Mouse (Mus musculus): ENCODE data around the gene Hs3st6.
A peak's percentile ranks its signal among the peaks of the same experiment; 100 is the strongest.

The Hs3st6 gene

GRCm38 (mm10) chr17:24728184-24728583, 24.6 kb upstream of the Hs3st6 start:
- no peak for DNase-seq (ENCODE audit: low spot score in 2 of 2)

DNA sequence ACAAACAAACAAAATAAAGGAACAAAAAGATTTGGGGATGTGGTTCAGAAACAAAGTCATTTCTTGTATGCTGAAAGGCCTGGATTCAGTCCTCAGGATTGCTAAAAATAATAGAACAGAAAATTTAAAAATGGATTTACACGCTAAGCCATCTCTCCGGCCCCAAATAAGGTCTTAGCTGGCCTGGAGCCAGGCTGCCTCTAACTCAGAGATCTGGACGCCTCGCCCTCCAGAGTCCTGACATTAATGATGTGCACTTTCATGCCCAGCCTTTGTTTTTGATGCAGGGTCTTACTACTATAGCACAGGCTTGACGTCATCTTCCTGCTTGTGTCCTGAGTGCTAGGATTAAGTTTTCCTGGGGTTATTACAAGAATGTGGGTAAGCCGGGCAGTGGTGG, 23.7 kb upstream of the Hs3st6 start:
- no peak for DNase-seq (ENCODE audit: low spot score in 2 of 2)

- no peak for DNase-seq (ENCODE audit: low spot score in 2 of 2)
These were observed 22.0 kb upstream of the Hs3st6 start for GRCm38 (mm10) chr17:24730787-24731186.

DNA sequence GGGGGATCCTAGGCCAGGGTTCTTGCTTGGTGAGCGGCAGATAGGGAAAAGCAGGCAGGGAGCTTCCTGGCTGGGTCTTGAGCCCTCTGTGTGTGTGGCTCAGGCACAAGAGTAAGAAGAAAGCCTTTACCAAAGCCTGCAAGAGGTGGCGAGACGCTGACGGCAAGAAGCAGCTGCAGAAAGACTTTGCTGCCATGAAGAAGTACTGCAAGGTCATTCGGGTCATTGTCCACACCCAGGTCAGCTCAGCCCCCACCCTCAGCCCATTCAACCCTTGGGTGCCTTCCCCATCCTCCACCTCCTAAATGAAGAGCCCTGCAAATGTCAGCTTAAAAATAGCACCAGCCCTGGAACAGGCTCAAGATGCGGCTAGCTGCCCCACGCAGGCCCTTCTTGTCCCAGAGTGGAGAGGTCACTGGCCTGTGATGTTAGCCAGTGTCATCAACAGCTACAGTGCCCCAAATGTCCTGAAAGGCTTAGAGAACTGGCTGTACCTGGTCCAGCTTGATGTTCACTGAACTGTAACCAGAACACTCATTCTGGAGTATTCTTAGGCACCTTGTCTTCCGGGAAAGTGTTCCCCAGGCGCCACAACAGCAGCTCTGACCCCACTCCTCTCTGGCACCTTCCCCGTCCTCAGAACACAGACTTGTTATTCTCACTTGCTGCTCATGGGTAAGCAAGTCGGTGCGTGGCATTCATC, 20.4 kb upstream of the Hs3st6 start:
- DNase-seq (ENCODE audit: low spot score in 2 of 2) = no peak

- DNase-seq (ENCODE audit: low spot score in 2 of 2) = no peak
These were observed 19.2 kb upstream of the Hs3st6 start for GRCm38 (mm10) chr17:24733434-24734050.

DNA sequence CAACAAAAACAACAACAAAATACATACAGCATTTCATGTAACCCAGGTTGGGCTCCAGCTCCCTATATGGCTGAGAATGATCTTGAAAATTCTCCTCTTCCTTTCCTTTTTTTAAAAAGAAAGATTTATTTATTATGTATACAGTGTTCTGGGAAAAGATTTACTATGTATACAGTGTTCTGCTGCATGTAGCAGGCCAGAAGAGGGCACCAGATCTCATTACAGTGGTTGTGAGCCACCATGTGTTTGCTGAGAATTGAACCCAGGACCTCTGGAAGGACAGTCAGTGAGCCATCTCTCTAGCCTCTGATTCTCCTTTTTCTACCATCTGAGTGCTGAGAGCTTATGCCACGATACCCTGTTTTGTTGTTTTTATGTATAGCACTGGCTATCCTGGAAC, 18.3 kb upstream of the Hs3st6 start:
- DNase-seq (ENCODE audit: low spot score in 2 of 2) = no peak

- no peak for DNase-seq (ENCODE audit: low spot score in 2 of 2)
These were observed 17.3 kb upstream of the Hs3st6 start for GRCm38 (mm10) chr17:24735446-24735845.

DNA sequence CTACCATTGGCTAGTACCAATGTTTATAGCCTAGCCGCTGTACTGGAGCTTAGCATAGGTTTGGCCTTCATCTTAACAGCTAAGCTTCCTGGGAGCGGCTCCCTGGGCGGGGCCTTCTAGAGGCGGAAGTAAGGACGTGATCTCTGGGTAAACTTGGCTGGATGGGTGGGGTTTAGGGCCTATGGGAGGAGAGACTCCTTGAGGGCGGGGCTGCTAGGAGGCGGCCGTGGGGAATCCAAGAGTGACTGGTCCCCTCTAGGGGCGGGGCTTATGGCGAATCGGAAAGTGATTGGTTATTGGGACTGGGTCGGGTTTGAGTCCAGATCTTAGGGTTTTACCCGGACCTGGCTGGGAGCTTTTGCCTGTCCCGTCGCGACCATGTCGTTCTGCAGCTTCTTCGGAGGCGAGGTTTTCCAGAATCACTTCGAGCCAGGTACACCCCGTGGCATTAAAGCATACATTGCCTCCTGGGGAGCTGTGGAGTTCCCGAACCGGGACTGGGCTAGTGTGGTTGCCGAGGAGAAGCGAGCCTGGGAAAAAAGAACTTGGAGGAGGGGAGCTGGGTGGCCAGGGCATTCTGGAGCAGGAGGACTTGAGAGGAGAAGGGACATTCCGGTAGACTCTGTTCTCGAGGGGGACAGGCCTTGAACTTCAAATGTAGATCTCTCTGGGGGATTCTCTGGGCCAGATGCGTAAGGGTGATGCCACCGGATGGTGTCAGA, 16.3 kb upstream of the Hs3st6 start, which contains the start of gene Msrb1:
TSS of gene Msrb1 (plus strand) at position 313 of the 722 bp plus-strand sequence.
- peak; percentile 93 to 97 for DNase-seq (ENCODE audit: low spot score in 2 of 2)

GRCm38 (mm10) chr17:24737135-24737810, 15.5 kb upstream of the Hs3st6 start:
- DNase-seq (ENCODE audit: low spot score in 2 of 2) = no peak

- no peak for DNase-seq (ENCODE audit: low spot score in 2 of 2)
These were observed 14.6 kb upstream of the Hs3st6 start for GRCm38 (mm10) chr17:24738238-24738637.

- DNase-seq (ENCODE audit: low spot score in 2 of 2) = no peak
These were observed 12.9 kb upstream of the Hs3st6 start for GRCm38 (mm10) chr17:24739926-24740325.

DNA sequence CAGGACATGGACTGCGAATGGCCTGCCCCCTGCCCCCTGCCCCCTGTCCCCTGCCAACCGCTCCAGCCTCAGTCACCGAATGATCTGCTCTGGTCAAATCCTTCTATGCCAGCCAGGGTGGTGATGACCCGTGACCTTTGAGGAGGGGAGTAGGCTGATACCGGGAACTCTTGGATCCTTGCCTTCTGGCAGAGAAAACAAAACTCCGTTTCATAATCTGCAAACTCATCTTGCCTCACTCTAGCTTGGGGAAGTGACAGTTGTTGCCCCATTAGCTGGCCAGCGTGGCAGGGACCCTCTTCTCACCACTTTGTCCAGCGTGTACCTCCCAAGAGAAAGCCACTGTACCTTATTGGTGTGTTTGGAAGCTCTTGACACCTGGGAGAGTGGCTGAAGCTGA, 10.5 kb upstream of the Hs3st6 start:
- DNase-seq (ENCODE audit: low spot score in 2 of 2) = no peak

DNA sequence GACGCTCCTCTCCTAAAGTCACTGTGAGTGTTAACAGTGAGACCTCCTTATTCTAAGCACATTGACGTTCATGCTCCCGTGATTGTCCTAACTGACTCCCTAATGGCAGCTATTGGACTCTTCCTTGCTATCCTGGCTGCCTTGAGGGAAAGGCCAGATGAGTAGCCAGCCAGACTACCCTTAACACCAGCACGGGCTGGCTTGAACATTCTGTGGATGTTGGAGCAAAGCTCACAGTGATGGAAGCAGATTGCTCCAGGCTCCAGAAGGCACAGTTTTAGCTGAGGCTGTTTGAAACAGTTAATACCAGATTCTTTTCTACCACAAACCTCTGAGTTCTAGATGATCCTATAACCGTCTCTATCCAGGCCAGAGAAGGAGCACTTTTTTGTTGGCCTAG, 8.9 kb upstream of the Hs3st6 start:
- DNase-seq (ENCODE audit: low spot score in 2 of 2) = no peak

DNA sequence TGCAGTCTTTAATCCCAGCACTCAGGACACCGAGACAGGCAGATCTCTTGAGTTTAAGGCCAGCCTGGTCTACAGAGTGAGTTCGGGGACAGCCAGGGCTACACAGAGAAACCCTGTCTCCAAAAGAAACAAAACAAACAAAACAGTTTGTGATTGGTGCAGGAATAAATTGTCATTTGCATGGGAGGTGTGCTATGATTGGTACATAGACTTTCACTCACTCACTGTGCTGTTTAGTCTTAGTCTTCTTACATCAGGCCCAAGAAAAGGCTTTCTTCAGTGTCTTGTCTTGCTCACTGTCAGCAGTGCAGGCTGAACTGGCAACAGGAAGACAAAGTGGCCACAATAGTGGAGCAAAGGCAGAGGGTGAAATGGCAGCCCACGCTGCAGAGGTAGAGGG, 8.4 kb upstream of the Hs3st6 start:
- DNase-seq (ENCODE audit: low spot score in 2 of 2) = no peak

GRCm38 (mm10) chr17:24745526-24746497, 7.0 kb upstream of the Hs3st6 start:
- peak; percentile 58 to 82 for DNase-seq (ENCODE audit: low spot score in 2 of 2)

DNA sequence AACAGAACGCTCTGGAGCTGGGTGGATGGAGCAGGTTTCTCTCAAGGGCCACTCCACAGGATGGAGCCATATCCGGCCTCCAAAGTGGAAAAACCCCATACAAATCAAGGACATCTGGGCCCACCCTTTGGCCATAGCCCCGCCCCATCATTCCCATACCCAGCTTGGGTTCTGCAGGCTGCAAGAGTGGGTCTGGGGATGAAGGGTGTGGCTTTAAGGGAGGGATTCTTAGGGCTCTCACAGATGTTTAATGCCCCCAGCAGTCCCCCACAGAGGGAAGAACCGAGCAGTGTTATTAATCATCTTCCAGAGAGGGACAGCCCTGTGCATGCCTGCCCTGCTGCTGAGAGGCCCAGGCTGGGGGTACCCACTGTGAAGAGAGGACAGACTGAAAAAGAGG, 5.8 kb upstream of the Hs3st6 start:
- DNase-seq (ENCODE audit: low spot score in 2 of 2) = no peak

DNA sequence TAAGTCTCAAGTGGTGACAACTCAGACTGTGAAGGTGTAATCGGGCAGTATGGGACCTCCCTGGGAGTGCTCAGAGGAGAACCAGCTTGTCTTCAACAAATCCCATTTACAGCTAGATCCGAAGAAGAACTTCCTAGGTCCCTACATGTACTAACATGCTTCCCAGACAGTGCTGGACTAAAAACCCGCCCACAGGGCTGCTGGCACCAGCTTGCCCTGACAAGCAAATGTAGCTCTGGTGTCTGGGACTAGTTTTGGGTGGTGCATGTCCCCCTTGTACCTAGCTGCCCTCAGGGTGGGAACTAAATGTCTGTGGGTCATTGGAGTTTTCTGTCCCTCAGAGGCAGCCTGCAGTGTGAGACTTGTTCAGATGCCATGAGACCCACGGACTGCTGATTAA, 1.3 kb upstream of the Hs3st6 start:
- DNase-seq (ENCODE audit: low spot score in 2 of 2) = no peak

DNA sequence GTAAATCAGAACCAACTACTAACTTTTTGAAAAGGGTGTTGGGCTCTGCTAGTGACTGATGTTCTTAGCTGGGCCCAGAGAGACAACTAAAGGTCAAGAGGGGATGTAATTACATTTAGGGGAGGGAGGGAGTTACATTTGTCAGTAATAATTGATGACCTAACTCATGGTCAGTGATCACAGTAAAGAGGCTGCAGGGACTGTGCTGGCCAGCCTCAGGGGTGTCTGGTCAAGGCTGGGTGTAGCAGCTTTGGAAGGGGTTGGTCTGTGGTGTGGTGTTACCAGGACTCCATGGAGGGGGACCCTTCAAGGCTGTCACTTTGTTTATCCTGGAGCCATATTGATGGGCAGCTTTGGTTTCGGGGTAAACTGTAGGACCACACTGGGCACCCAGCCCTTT, 4.6 kb downstream of the Hs3st6 start:
- DNase-seq (ENCODE audit: low spot score in 2 of 2) = no peak

- no peak for DNase-seq (ENCODE audit: low spot score in 2 of 2)
These were observed 8.3 kb downstream of the Hs3st6 start for GRCm38 (mm10) chr17:24761121-24761520.

GRCm38 (mm10) chr17:24765016-24765905, 12.5 kb downstream of the Hs3st6 start:
- no peak for DNase-seq (ENCODE audit: low spot score in 2 of 2)
